Mouse (Mus musculus) heart, embryonic 15.5 days (tissue): ENCODE measurements at regions not wholly inside any gene's neighbourhood (a gene's known extent, or its start where the extent isn't known, plus 50 kb on each side); places are given as distances from the start of the nearest gene placed in this dataset.

Experiments used
- ATAC-seq: fragments of 200-750 bp; cut with Nextera tagmentation; replicated peaks from 2 replicates; pipeline ENCODE4 v1.8.0; 2017; ENCODE audit warnings: low read depth, moderate TSS enrichment; ENCODE audit not compliant: insufficient number of reproducible peaks, insufficient read depth, low FRiP score
- H3K27ac ChIP-seq: fragments of 300-500 bp; sonication (generic); 2 replicates; pipeline ENCODE4 v1.5.1; 2015; ENCODE audit warnings: mild to moderate bottlenecking, inconsistent platforms
- H3K27me3 ChIP-seq: fragments of 300-500 bp; sonication (generic); 2 replicates; pipeline ENCODE4 v1.6.1; 2015; ENCODE audit warnings: inconsistent platforms
- H3K36me3 ChIP-seq: fragments of 300-500 bp; sonication (generic); 2 replicates; pipeline ENCODE4 v1.6.1; 2015; ENCODE audit warnings: mild to moderate bottlenecking, inconsistent platforms
- H3K4me1 ChIP-seq: fragments of 300-500 bp; sonication (generic); replicated peaks from 2 replicates; pipeline ENCODE4 v1.6.1; 2015; ENCODE audit warnings: inconsistent platforms
- H3K4me2 ChIP-seq: fragments of 300-500 bp; sonication (generic); 2 replicates; pipeline ENCODE4 v1.6.1; 2015; ENCODE audit warnings: inconsistent platforms, mild to moderate bottlenecking, moderate library complexity
- H3K4me3 ChIP-seq: fragments of 300-500 bp; sonication (generic); 2 replicates; pipeline ENCODE4 v1.5.1; 2015; ENCODE audit warnings: mild to moderate bottlenecking, inconsistent platforms
- H3K9ac ChIP-seq: fragments of 300-500 bp; sonication (generic); 2 replicates; pipeline ENCODE4 v1.6.1; 2015; ENCODE audit warnings: mild to moderate bottlenecking, inconsistent platforms
- H3K9me3 ChIP-seq: fragments of 300-500 bp; sonication (generic); replicated peaks from 2 replicates; pipeline ENCODE4 v1.6.1; 2016; ENCODE audit warnings: inconsistent platforms
- WGBS: fragments of 180-500 bp; shearing (Covaris S2); methylation state at CpG from one replicate; pipeline ENCODE4 v1.1.7; 2015; ENCODE audit warnings: mixed read lengths; 5-methylcytosine and 5-hydroxymethylcytosine counted together

DNA sequence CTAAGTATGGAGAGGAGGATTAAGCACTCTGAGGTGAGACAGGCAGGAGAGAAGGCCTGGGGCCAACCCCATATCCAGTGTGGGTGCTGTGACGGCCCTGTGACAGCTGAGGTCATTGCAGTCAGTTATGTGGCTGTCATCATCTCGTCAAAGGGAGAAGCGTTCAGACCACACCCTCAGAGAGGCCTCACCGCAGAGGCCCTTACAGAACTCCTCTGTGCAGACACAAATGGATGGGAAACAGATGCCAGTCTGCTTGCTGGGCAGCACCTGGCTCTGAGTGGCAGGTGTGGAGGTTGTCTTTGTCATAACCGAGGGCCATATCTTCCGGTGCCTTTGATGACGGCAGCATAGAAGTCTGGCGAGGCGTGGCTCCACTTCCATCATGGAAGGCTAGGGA lies 73.2 kb upstream of the Pmepa1 start:
- H3K27me3 ChIP-seq, result no peaks in the 10 kb centered on the region
- 0 out of 2 replicates have a peak overlapping the region, but pooled peaks have one; percentile 49 for H3K27ac ChIP-seq
- 44% methylated on average over 9 of the region's 9 CpGs for WGBS
- no peaks in the 10 kb centered on the region for H3K36me3 ChIP-seq
- H3K4me3 ChIP-seq, result no peak overlapping the region
- H3K9me3 ChIP-seq, result no peaks in the 10 kb centered on the region
- no peak overlapping the region for H3K4me2 ChIP-seq
- no peak overlapping the region; the same call in 1 of the 2 replicates for H3K9ac ChIP-seq
- ATAC-seq, result peak; percentile 50
- H3K4me1 ChIP-seq, result peaks cover 49% of the 10 kb centered on the region

DNA sequence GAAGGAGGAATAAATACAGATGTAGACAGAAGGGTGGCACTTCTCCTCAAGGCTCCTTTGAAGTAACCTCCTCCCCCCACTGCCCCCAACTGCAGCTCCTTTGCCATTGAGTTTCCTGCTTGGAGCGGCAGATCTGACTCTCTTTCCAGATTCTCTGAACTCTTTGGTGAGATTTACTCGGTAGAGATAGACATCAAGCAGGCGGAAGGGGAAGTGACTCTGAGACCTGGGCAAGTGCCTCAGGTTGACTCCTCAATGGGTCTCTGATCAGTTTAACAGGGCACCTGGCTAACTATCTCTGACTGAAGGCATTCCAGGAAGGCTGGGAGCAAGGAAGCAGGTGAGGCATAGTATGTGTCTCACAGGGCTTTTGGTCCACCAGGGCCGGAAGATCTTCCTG lies 73.6 kb upstream of the Pmepa1 start:
- H3K36me3 ChIP-seq, result no peaks in the 10 kb centered on the region
- H3K9ac ChIP-seq, result no peak overlapping the region; the same call in 1 of the 2 replicates
- H3K9me3 ChIP-seq, result no peaks in the 10 kb centered on the region
- peaks cover 49% of the 10 kb centered on the region for H3K4me1 ChIP-seq
- 0 out of 2 replicates have a peak overlapping the region, but pooled peaks have one; percentile 49 for H3K27ac ChIP-seq
- WGBS, result 77% methylated on average over 4 of the region's 4 CpGs
- H3K4me3 ChIP-seq, result no peak overlapping the region
- H3K4me2 ChIP-seq, result no peak overlapping the region
- H3K27me3 ChIP-seq, result no peaks in the 10 kb centered on the region
- ATAC-seq, result no peak

DNA sequence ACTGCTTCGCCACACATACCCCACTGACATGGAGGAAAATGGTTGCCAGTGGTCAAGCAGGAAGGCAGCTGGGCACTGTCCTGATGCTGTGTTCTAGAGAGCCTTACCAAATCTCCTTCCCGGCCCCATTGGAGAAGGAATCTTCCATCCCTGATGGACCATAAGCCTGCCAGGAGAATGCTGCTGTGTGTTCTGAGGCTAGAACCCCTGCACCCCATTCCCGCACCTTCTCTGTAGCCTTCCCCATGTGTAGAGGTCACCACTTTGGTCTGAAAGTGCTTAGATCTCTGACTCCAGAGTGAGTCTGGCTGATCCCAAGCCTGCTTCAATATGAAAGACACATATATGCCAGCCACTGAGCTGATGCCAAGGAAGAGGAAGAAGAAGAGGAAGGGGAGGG lies 74.1 kb upstream of the Pmepa1 start:
- H3K9me3 ChIP-seq, result no peaks in the 10 kb centered on the region
- 94% methylated on average over 3 of the region's 3 CpGs for WGBS

DNA sequence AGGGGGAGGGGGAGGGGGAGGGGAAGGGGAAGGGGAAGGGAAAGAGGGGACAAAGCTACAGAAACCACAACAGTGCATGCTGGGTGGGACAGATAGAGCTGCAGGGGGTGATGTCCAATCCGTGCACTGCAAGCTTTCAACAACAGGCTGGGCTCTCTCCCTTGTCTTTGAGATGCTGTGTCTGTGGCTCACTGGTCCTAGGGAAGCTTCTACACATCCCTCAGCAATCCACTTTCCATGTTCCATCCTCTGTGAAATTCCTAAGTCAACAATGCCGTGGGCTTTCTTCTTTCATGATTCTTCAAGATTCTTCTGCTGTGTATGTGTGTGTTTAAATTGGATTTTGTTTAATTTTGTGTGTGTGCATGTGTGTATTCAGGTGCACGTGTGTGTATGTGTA lies 74.5 kb upstream of the Pmepa1 start:
- Histone ChIP-seq H3K4me1 (peaks cover 49% of the 10 kb centered on the region), H3K4me3 (no peak overlapping the region), H3K4me2 (no peak overlapping the region), H3K27ac (no peak overlapping the region), H3K27me3 (no peaks in the 10 kb centered on the region), H3K9me3 (no peaks in the 10 kb centered on the region), H3K9ac (no peak overlapping the region), H3K36me3 (no peaks in the 10 kb centered on the region)
- 69% methylated on average over 3 of the region's 3 CpGs for WGBS
- no peak for ATAC-seq

More for the DNA sequence above, 74.1 kb upstream of the Pmepa1 start:
- H3K36me3 ChIP-seq, result no peaks in the 10 kb centered on the region
- H3K27me3 ChIP-seq, result no peaks in the 10 kb centered on the region
- H3K27ac ChIP-seq, result no peak overlapping the region; the same call in 1 of the 2 replicates
- no peak overlapping the region for H3K9ac ChIP-seq
- no peak overlapping the region for H3K4me2 ChIP-seq
- no peak overlapping the region for H3K4me3 ChIP-seq
- peaks cover 49% of the 10 kb centered on the region for H3K4me1 ChIP-seq
- ATAC-seq, result no peak

DNA sequence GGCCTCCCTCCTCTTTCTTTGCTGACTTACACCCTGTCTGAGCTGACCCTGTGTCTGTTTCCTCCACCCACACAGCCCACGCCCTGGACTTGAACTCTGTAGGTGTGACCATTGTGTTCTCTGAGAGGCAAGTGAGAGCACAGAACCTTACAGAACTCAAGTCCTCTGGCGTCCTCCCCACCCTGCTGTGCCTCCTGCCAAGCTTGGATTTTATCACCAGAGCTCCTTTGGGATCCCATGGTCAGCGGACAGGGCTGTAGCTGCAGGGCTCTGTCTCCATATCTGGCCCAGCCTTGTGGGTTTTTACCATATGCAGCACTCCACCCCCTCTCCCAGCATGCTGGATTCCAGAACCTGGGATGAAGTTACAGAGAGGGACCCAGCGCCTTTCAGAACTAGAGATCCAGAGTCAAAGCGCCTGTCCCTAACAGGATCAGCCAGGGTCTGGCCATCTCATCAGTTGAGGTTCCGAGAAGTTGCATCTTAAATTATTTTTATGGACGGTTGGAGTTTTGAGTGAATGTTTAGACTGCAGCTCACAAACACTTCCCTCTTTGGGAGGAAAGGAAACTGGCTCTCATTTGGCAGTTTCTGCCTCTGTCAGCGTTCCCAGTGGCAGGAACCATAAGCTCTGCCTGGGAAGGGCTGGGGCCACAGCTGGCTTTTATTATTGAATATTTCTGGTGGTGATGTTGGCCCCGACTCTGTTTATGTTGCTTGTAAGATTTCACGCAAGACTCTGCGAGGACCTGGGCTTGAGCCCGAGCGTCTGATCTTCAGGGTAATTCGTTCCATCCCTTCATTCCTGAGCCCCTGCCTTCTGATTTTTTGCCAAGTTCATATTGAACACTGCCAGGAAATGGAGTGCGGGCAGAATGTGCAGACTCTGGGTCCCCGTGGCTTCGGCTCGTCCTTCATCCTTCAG lies 75.8 kb upstream of the Pmepa1 start:
- Histone ChIP-seq H3K4me2 (peak overlapping the region; percentile 8; the same call in 1 of the 2 replicates), H3K4me1 (peaks cover 49% of the 10 kb centered on the region), H3K27me3 (no peaks in the 10 kb centered on the region), H3K27ac (peak overlapping the region; percentile 88), H3K4me3 (no peak overlapping the region), H3K9ac (no peak overlapping the region), H3K36me3 (no peaks in the 10 kb centered on the region), H3K9me3 (no peaks in the 10 kb centered on the region)
- peak; percentile 53 for ATAC-seq
- 34% methylated on average over 18 of the region's 18 CpGs for WGBS

DNA sequence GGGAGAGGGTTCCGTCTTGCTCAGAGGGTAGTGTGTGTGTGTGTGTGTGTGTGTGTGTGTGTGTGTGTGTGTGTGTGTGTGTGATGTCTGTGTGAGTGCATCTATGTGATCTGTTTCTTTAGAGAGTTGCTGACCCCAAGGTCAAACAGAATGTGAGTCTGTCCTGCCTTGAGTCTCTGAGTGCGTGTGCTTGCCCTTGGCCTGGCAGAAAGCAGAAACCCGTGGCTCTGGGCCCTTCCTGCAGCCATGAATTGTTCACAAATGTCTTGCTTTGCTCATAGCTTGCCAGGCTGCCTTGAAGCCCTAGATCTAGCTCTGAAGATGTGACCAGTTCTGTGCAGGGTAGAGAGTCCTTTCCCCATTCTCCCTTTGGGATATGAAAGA lies 76.4 kb upstream of the Pmepa1 start:
- WGBS, result 32% methylated on average over 3 of the region's 3 CpGs
- no peaks in the 10 kb centered on the region for H3K36me3 ChIP-seq

DNA sequence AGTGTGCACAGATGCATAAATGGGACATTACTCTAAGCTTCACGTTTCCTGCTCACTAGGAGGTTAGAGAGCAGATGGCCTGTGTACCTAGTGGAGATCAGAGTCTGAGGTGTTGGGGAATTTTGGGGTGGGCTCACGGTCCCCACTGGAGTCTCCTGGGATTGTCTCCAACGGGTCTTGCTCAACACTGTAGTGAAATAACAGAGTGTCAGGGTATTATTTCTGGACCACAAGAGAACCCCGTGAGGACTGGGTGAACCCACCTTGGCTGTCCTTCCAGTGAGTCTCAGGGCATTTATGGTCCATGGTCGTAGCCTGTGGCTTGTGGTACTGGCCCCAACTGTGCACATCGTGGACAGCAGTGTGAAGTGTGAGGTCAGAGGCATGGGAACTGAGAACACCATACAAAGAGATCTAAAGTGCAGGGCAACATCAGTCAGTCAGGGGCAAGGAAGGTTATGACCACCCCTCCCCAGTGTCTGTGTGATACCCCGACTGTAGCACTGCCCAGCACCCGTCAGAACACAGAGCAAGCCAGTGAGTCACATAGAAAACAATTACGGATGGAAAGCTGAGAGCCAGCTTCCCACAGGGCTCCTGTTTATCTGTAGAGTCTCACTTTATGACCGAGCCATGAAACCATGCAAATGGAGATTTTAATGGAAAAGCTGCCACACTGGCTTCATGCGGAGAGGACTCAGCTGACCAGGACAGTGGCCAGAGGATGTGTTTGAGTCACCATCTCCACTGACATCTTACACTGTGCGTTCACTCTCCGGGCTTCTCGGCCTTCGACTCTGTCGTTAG lies 77.3 kb upstream of the Pmepa1 start:
- Histone ChIP-seq H3K36me3 (no peaks in the 10 kb centered on the region), H3K9me3 (no peaks in the 10 kb centered on the region), H3K4me1 (peaks cover 43% of the 10 kb centered on the region), H3K27me3 (no peaks in the 10 kb centered on the region), H3K9ac (no peak overlapping the region), H3K4me3 (no peak overlapping the region), H3K4me2 (no peak overlapping the region), H3K27ac (peak overlapping the region; percentile 88)
- ATAC-seq, result no peak
- WGBS, result 70% methylated on average over 16 of the region's 16 CpGs

More for the DNA sequence above, 76.4 kb upstream of the Pmepa1 start:
- no peaks in the 10 kb centered on the region for H3K9me3 ChIP-seq
- no peak for ATAC-seq
- H3K9ac ChIP-seq, result no peak overlapping the region
- H3K4me1 ChIP-seq, result peaks cover 43% of the 10 kb centered on the region
- H3K27me3 ChIP-seq, result no peaks in the 10 kb centered on the region
- H3K4me3 ChIP-seq, result no peak overlapping the region
- no peak overlapping the region for H3K4me2 ChIP-seq
- peak overlapping the region; percentile 88 for H3K27ac ChIP-seq

DNA sequence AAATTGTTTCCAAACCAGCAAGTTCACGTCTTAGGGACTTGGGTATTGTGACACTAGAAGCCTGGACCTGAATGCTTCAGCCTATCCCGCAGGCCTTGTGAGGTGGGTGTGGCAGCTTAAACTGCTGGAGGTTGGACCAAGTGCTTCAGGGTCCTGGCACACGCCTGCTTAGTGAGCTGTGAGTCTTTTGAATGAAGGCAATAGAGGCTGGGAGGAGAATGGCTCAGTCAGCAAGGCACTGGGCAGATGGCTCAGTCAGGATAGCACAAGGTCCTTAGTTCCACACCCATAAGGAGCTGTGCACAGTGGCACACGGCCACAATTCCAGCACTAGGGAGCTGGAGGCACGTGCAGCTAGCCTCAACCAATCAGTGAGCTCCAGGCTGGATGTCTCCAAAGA lies 80.5 kb upstream of the Pmepa1 start:
- no peak overlapping the region for H3K4me3 ChIP-seq
- 62% methylated on average over 5 of the region's 5 CpGs for WGBS
- ATAC-seq, result no peak
- no peaks in the 10 kb centered on the region for H3K9me3 ChIP-seq
- no peak overlapping the region for H3K4me2 ChIP-seq
- H3K27ac ChIP-seq, result no peak overlapping the region
- H3K36me3 ChIP-seq, result no peaks in the 10 kb centered on the region
- no peaks in the 10 kb centered on the region for H3K27me3 ChIP-seq
- peaks cover 21% of the 10 kb centered on the region for H3K4me1 ChIP-seq
- no peak overlapping the region for H3K9ac ChIP-seq

DNA sequence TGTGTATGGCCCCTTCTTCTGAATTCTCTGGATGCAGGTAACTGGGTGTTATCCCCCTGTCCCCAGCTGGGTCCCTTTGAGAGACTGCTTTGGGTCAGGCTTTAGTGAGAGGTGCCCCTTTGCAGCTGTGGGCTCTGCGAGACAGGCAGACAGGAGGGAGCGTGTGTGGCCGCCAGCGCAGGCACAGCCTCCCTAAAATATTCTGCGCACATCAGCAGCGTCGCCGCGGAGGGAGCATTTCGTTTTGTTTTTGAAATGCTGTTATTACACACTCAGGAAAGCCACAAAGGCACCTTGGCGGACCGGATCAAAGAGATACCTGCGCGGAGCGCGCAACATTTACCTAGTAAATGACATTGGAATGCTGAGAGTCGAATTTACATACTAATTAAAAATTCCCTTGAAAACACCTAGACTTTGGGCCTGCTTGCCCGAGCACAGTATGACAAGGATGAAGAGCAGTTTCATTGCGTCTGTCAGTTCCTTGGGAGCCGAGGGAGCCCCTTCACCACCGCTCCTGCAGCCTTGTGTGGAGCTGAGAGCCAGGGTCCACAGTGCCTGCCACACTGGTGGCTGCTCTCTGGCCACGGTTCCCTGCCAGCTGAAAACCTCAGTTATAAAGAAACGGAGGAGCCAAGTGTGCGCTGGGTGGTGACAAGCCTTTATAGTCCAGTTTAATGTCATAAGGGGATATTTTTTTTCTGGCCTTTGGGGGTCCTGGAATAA lies 89.3 kb upstream of the Pmepa1 start:
- Histone ChIP-seq H3K4me3 (peak overlapping the region; percentile 36), H3K9me3 (no peaks in the 10 kb centered on the region), H3K4me2 (peak overlapping the region; percentile 59), H3K27me3 (peaks cover 36% of the 10 kb centered on the region), H3K27ac (no peak overlapping the region), H3K4me1 (peaks cover 14% of the 10 kb centered on the region; the same call in 1 of the 2 replicates), H3K36me3 (no peaks in the 10 kb centered on the region), H3K9ac (0 out of 2 replicates have a peak overlapping the region, but pooled peaks have one; percentile 7)
- no peak for ATAC-seq
- WGBS, result 14% methylated on average over 24 of the region's 24 CpGs

DNA sequence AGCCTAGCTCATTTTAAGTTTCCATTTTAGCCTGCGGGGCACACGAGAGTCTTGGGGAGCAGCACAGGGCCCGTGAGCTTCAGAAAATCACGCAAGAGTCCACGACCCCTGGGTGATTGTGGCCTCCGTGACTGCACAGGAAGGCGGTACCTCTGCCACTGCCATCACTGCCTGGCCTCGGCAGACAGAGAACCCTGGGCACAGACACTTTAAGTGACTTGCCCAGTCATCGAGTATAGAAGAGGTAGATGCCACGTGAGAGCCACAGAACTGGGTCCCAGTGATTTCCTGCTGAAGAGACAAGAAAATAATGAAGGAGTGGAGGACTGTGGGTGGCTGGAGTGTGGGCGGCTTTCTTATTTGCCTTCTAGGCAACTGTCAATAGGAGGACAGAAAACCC lies 90.4 kb upstream of the Pmepa1 start:
- H3K36me3 ChIP-seq, result no peaks in the 10 kb centered on the region
- H3K4me2 ChIP-seq, result no peak overlapping the region
- peaks cover 14% of the 10 kb centered on the region; the same call in 1 of the 2 replicates for H3K4me1 ChIP-seq
- H3K27me3 ChIP-seq, result peaks cover 36% of the 10 kb centered on the region
- H3K27ac ChIP-seq, result no peak overlapping the region
- no peak overlapping the region for H3K4me3 ChIP-seq
- ATAC-seq, result no peak
- WGBS, result 51% methylated on average over 11 of the region's 11 CpGs
- H3K9ac ChIP-seq, result no peak overlapping the region
- H3K9me3 ChIP-seq, result no peaks in the 10 kb centered on the region

DNA sequence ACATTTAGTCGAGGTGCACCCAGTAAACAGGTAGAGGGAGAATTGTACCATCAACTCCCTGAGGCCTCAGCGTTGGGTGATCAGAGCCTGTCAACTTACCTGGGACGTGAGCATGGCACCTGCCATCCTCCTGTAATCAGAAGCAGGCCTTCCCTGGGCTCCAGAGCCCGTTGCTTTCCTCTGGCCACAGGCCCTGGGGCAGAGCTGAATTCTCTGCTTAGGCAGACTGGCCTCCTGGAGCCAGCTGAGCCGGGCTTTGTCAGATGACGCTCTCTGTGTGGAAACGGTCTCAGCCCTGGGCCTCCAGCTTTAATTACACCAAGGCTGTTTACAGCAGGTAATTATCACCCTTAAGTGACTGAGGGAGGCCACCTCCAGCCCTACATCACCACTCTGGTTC lies 92.6 kb upstream of the Pmepa1 start:
- H3K4me3 ChIP-seq, result no peak overlapping the region
- no peak overlapping the region for H3K27ac ChIP-seq
- H3K9me3 ChIP-seq, result no peaks in the 10 kb centered on the region
- no peak overlapping the region for H3K4me2 ChIP-seq
- H3K36me3 ChIP-seq, result no peaks in the 10 kb centered on the region
- ATAC-seq, result no peak
- no peak overlapping the region for H3K9ac ChIP-seq
- 47% methylated on average over 7 of the region's 7 CpGs for WGBS
- peaks cover 14% of the 10 kb centered on the region; the same call in 1 of the 2 replicates for H3K4me1 ChIP-seq
- H3K27me3 ChIP-seq, result peaks cover 34% of the 10 kb centered on the region
